Mouse (Mus musculus) liver, embryonic 13.5 days (tissue): Measurements from ENCODE around the gene Olfr30. TPM values are rescaled to one million over a fixed set of nuclear protein-coding genes. Genes with fewer than 3 reads are reported as not detected.

Experiments used
- ATAC-seq: fragments of 200-750 bp; cut with Nextera tagmentation; 2 replicates; pipeline ENCODE4 v1.8.0; 2017; ENCODE audit warnings: low read depth, mild to moderate bottlenecking, moderate number of reproducible peaks, moderate library complexity
- DNase-seq: peaks from one replicate; pipeline ENCODE4 v3.0.0; 2022
- H3K27ac ChIP-seq: fragments of 300-500 bp; sonication (generic); 2 replicates; pipeline ENCODE4 v1.5.1; 2015; ENCODE audit warnings: moderate library complexity, mild to moderate bottlenecking, inconsistent platforms
- H3K27me3 ChIP-seq: fragments of 300-500 bp; sonication (generic); 2 replicates; pipeline ENCODE4 v1.6.1; 2015; ENCODE audit warnings: mild to moderate bottlenecking, inconsistent platforms
- H3K36me3 ChIP-seq: fragments of 300-500 bp; sonication (generic); 2 replicates; pipeline ENCODE4 v1.6.1; 2015; ENCODE audit warnings: mild to moderate bottlenecking, inconsistent platforms
- H3K4me1 ChIP-seq: fragments of 300-500 bp; sonication (generic); replicated peaks from 2 replicates; pipeline ENCODE4 v1.6.1; 2015; ENCODE audit warnings: inconsistent platforms
- H3K4me2 ChIP-seq: fragments of 300-500 bp; sonication (generic); 2 replicates; pipeline ENCODE4 v1.6.1; 2015; ENCODE audit warnings: inconsistent platforms, mild to moderate bottlenecking, moderate library complexity
- H3K4me3 ChIP-seq: fragments of 300-500 bp; sonication (generic); replicated peaks from 2 replicates; pipeline ENCODE4 v1.5.1; 2015; ENCODE audit warnings: mild to moderate bottlenecking, inconsistent platforms
- H3K9ac ChIP-seq: fragments of 300-500 bp; sonication (generic); 2 replicates; pipeline ENCODE4 v1.6.1; 2015; ENCODE audit warnings: mild to moderate bottlenecking, inconsistent platforms
- H3K9me3 ChIP-seq: fragments of 300-500 bp; sonication (generic); replicated peaks from 2 replicates; pipeline ENCODE4 v1.6.1; 2016; ENCODE audit warnings: inconsistent platforms
- WGBS: fragments of 180-500 bp; shearing (Covaris S2); methylation state at CpG from one replicate; pipeline ENCODE4 v1.1.7; 2015; ENCODE audit not compliant: insufficient replicate concordance; 5-methylcytosine and 5-hydroxymethylcytosine counted together
- polyA plus RNA-seq: library from polyadenylated mRNA; unstranded; fragments of >200 nt; fragmentation: Nextera tagmentation; extraction: Ambion mirVana; gene quantifications from 2 replicates; pipeline ENCODE4 v1.2.1, GENCODE M21; 2015

Gene Olfr30
- polyA plus RNA-seq, 1 experiment from 2014 or later = not detected

DNA sequence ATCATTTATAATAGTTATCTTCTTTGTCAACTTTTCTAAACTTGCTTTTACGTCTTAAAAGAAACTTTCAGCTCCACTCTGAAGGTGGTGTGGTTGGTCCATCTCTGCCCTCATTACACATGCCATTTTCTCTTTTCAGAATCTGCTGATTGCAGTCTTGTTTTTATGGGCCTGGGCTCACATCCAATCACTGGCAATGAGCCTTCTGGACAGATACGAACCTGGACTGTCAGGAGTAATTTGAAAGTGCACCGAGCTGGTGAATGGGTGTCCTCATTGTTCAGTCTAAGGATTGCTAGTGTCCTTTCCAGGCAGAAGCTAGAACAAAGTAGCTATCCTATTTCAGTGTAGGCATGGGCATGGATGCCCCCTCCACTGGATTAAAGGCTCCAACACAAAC, 54.0 kb downstream of the Olfr30 start:
- ATAC-seq (no peak), DNase-seq (no peak)
- WGBS = 66% methylated on average over 3 of the region's 3 CpGs
- H3K27ac ChIP-seq = no peak overlapping the region
- H3K27me3 ChIP-seq = no peaks in the 10 kb centered on the region
- no peak overlapping the region for H3K4me2 ChIP-seq
- H3K4me1 ChIP-seq = no peaks in the 10 kb centered on the region
- H3K36me3 ChIP-seq = no peaks in the 10 kb centered on the region
- no peak overlapping the region for H3K9ac ChIP-seq
- no peak overlapping the region for H3K4me3 ChIP-seq
- H3K9me3 ChIP-seq = no peaks in the 10 kb centered on the region

Other genes starting within 250 kb of the Olfr30 start
- gene 4930438A08Rik, start 187.5 kb downstream of the Olfr30 start, polyA plus RNA-seq = 0.21 and 0.36 TPM in 2 replicates
- 12.2 and 12.6 TPM in 2 replicates for gene Zfp692, start 155.2 kb downstream of the Olfr30 start, polyA plus RNA-seq
- gene Zfp672, start 131.9 kb downstream of the Olfr30 start, polyA plus RNA-seq = 40.5 and 47.7 TPM in 2 replicates
- 17.9 and 19.7 TPM in 2 replicates for gene Sh3bp5l, start 131.5 kb downstream of the Olfr30 start, polyA plus RNA-seq
- gene Lypd8, start 83.2 kb downstream of the Olfr30 start, polyA plus RNA-seq = 0.39 TPM in 1 of 2 replicates, not detected in the other
- gene 1810065E05Rik, start 41.2 kb downstream of the Olfr30 start, polyA plus RNA-seq = not detected in 2 replicates
- gene Gm12253, start 29.7 kb downstream of the Olfr30 start, polyA plus RNA-seq = not detected in 2 replicates
- not detected in 2 replicates for gene Lypd9, start 9.3 kb downstream of the Olfr30 start, polyA plus RNA-seq
- not detected in 2 replicates for gene Olfr332, start 30.3 kb upstream of the Olfr30 start, polyA plus RNA-seq
- gene Olfr331, start 40.3 kb upstream of the Olfr30 start, polyA plus RNA-seq = not detected in 2 replicates
- not detected in 2 replicates for gene Olfr330, start 72.6 kb upstream of the Olfr30 start, polyA plus RNA-seq
- not detected in 2 replicates for gene Olfr329-ps, start 84.2 kb upstream of the Olfr30 start, polyA plus RNA-seq
- not detected in 2 replicates for gene Olfr328, start 93.4 kb upstream of the Olfr30 start, polyA plus RNA-seq
- gene Olfr224, start 108.3 kb upstream of the Olfr30 start, polyA plus RNA-seq = not detected in 2 replicates
- not detected in 2 replicates for gene Olfr325, start 115.5 kb upstream of the Olfr30 start, polyA plus RNA-seq
- not detected in 2 replicates for gene Olfr324, start 132.8 kb upstream of the Olfr30 start, polyA plus RNA-seq
- not detected in 2 replicates for gene 2210407C18Rik, start 153.8 kb upstream of the Olfr30 start, polyA plus RNA-seq
- gene Olfr323, start 168.2 kb upstream of the Olfr30 start, polyA plus RNA-seq = not detected in 2 replicates
- gene Trim58, start 178.2 kb upstream of the Olfr30 start, polyA plus RNA-seq = 9.2 and 12.4 TPM in 2 replicates
- not detected in 2 replicates for gene Olfr322, start 196.5 kb upstream of the Olfr30 start, polyA plus RNA-seq
- gene Olfr320, start 218.8 kb upstream of the Olfr30 start, polyA plus RNA-seq = not detected in 2 replicates
- gene Olfr319, start 236.9 kb upstream of the Olfr30 start, polyA plus RNA-seq = not detected in 2 replicates